Mouse (Mus musculus) olfactory bulb, adult 2 months (tissue): ENCODE measurements at regions not wholly inside any gene's neighbourhood (a gene's known extent, or its start where the extent isn't known, plus 50 kb on each side); places are given as distances from the start of the nearest gene placed in this dataset.

Experiments
- CTCF ChIP-seq: fragments of 200-500 bp; IDR thresholded peaks from 2 replicates; pipeline ENCODE4 v1.5.1; 2012; ENCODE audit warnings: low read depth, mild to moderate bottlenecking, low read length, moderate library complexity; ENCODE audit not compliant: insufficient read depth
- POLR2A ChIP-seq: fragments of 200-500 bp; IDR thresholded peaks from 2 replicates; pipeline ENCODE4 v1.6.1; 2012; ENCODE audit warnings: mild to moderate bottlenecking, low read depth, low read length, moderate library complexity; ENCODE audit not compliant: insufficient read depth

- TF ChIP-seq POLR2A (no peak), CTCF (no peak)
Measured at GRCm38 (mm10) chr6:81765831-81766230, 157.6 kb upstream of the Gcfc2 start.
